Mouse (Mus musculus) midbrain, embryonic 13.5 days (tissue): Measurements from ENCODE around the gene Cux1. TPM values are rescaled to one million over a fixed set of nuclear protein-coding genes. Genes with fewer than 3 reads are reported as not detected.

ENCODE experiments used
- ATAC-seq: fragments of 200-750 bp; cut with Nextera tagmentation; 2 replicates; pipeline ENCODE4 v1.8.0; 2017; ENCODE audit warnings: mild to moderate bottlenecking, moderate TSS enrichment, moderate library complexity
- H3K27ac ChIP-seq: fragments of 300-500 bp; sonication (generic); 2 replicates; pipeline ENCODE4 v1.5.1; 2015; ENCODE audit warnings: inconsistent platforms, mild to moderate bottlenecking, moderate library complexity
- H3K27me3 ChIP-seq: fragments of 300-500 bp; sonication (generic); 2 replicates; pipeline ENCODE4 v1.6.1; 2015; ENCODE audit warnings: mild to moderate bottlenecking, inconsistent platforms
- H3K36me3 ChIP-seq: fragments of 300-500 bp; sonication (generic); 2 replicates; pipeline ENCODE4 v1.6.1; 2015; ENCODE audit warnings: mild to moderate bottlenecking, inconsistent platforms
- H3K4me1 ChIP-seq: fragments of 300-500 bp; sonication (generic); replicated peaks from 2 replicates; pipeline ENCODE4 v1.6.1; 2015; ENCODE audit warnings: inconsistent platforms
- H3K4me2 ChIP-seq: fragments of 300-500 bp; sonication (generic); replicated peaks from 2 replicates; pipeline ENCODE4 v1.6.1; 2015; ENCODE audit warnings: moderate library complexity, mild to moderate bottlenecking, inconsistent platforms
- H3K4me3 ChIP-seq: fragments of 300-500 bp; sonication (generic); replicated peaks from 2 replicates; pipeline ENCODE4 v1.5.1; 2015; ENCODE audit warnings: mild to moderate bottlenecking, inconsistent platforms
- H3K9ac ChIP-seq: fragments of 300-500 bp; sonication (generic); replicated peaks from 2 replicates; pipeline ENCODE4 v1.6.1; 2015; ENCODE audit warnings: mild to moderate bottlenecking, inconsistent platforms
- H3K9me3 ChIP-seq: fragments of 300-500 bp; sonication (generic); 2 replicates; pipeline ENCODE4 v1.6.1; 2016; ENCODE audit warnings: mild to moderate bottlenecking, inconsistent platforms
- WGBS: fragments of 180-500 bp; shearing (Covaris S2); methylation state at CpG from one replicate; pipeline ENCODE4 v1.1.7; 2015; 5-methylcytosine and 5-hydroxymethylcytosine counted together
- polyA plus RNA-seq: library from polyadenylated mRNA; unstranded; fragments of >200 nt; fragmentation: Nextera tagmentation; extraction: Ambion mirVana; gene quantifications from 2 replicates; pipeline ENCODE4 v1.2.1, GENCODE M21; 2015

Cux1 gene
- polyA plus RNA-seq, 1 experiment from 2014 or later = 126 TPM

GRCm38 (mm10) chr5:136565311-136565811 lies 1.9 kb downstream of the Cux1 start:
- H3K36me3 ChIP-seq = no peaks in the 10 kb centered on the region
- H3K27me3 ChIP-seq = peaks cover 24% of the 10 kb centered on the region
- peak overlapping the region; percentile 98 for H3K4me3 ChIP-seq
- H3K4me1 ChIP-seq = peaks cover 57% of the 10 kb centered on the region
- H3K9me3 ChIP-seq = no peaks in the 10 kb centered on the region
- no peak for ATAC-seq
- H3K27ac ChIP-seq = peak overlapping the region; percentile 97
- peak overlapping the region; percentile 94 for H3K9ac ChIP-seq
- H3K4me2 ChIP-seq = peak overlapping the region; percentile 87
- under 1% methylated on average over 32 of the region's 32 CpGs for WGBS

DNA sequence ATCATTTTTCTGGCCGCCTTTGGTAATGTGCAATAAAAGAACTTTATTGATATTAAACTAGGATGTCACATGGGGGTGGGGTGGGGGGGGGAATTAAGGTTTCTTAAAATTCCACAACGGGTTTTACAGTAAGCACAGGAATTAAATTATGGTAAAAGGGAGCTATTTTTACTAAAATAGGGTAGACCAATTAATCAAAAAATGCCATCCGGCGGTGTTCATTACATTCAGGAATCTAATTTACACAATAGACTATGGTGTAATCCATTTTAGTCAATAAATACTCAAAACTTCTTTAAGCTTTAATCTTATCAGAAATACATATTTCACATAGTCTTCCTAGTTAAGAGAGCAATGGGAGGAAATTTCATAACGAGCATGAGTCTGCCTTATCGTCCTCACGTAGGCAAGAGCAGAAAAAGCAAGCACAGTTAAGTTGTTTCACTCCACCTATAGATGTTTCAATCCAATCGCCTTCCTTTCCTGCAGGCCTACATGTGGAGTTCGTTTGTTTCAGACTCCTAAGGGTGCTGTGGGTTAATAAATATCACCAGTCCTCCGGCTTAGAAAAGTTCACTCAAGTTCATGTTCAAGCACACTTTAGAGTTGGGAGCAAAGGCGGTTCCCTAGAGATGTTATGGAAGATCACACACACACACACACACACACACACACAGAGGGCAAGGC lies 2.5 kb downstream of the Cux1 start:
- ATAC-seq = no peak
- Histone ChIP-seq H3K4me1 (peaks cover 57% of the 10 kb centered on the region), H3K4me2 (peak overlapping the region; percentile 87), H3K27ac (no peak overlapping the region), H3K9me3 (no peaks in the 10 kb centered on the region), H3K36me3 (no peaks in the 10 kb centered on the region), H3K4me3 (peak overlapping the region; percentile 98), H3K9ac (peak overlapping the region; percentile 94), H3K27me3 (peaks cover 18% of the 10 kb centered on the region)
- WGBS = 38% methylated on average over 11 of the region's 11 CpGs

DNA sequence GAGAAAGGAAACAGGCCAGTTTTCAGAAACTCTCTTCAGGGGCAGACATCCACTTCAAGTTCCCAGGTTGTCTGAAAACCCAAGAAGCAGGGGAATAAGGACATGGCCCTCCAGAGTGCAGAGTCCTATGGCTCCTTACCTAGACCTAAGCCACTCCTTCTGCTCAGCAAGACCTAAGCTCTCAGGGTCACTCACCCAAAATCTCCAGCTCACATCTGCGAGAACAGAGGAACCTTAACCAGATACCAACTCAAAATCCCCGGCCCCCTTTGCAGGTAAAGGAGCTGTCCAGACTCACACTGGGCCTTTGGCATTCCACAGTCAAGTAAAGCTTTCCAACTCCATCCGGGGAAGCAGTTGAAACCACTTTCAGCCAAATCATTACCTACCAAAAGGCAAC lies 3.3 kb downstream of the Cux1 start:
- Histone ChIP-seq H3K4me1 (peaks cover 56% of the 10 kb centered on the region), H3K27me3 (peaks cover 11% of the 10 kb centered on the region)
- WGBS = 40% methylated on average over 3 of the region's 3 CpGs

GRCm38 (mm10) chr5:136563104-136563503 lies 4.2 kb downstream of the Cux1 start:
- Histone ChIP-seq H3K4me2 (no peak overlapping the region), H3K4me3 (no peak overlapping the region), H3K27me3 (peaks cover 3% of the 10 kb centered on the region), H3K4me1 (peaks cover 47% of the 10 kb centered on the region), H3K27ac (no peak overlapping the region), H3K9me3 (no peaks in the 10 kb centered on the region), H3K9ac (no peak overlapping the region), H3K36me3 (no peaks in the 10 kb centered on the region)
- no peak for ATAC-seq
- WGBS = 60% methylated on average over 4 of the region's 4 CpGs

More for the DNA sequence above, 3.3 kb downstream of the Cux1 start:
- ATAC-seq = no peak
- Histone ChIP-seq H3K4me3 (peak overlapping the region; percentile 98), H3K36me3 (no peaks in the 10 kb centered on the region), H3K27ac (no peak overlapping the region), H3K9ac (no peak overlapping the region), H3K9me3 (no peaks in the 10 kb centered on the region), H3K4me2 (peak overlapping the region; percentile 87)

DNA sequence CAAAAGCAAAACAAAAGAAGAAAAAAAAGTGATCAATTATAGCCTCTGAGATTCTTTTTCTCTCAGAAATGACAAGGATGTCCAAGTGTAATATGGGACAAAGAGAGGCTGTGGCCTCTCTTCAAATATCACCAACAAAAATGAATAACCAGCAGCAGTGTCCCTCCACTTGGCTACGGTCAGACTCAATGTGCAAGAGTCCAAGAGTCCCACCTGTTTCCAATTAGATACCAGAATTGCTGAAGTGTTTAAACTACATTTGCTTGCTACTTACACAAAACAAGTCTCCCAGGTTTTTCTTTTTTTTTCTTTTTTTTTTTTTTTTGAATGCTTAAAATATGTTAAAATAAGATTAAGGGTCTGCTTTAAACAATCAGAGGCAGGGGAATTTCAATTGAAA lies 5.1 kb downstream of the Cux1 start:
- no peak for ATAC-seq
- no peak overlapping the region for H3K4me2 ChIP-seq
- no peaks in the 10 kb centered on the region for H3K36me3 ChIP-seq
- H3K27ac ChIP-seq = no peak overlapping the region
- no peaks in the 10 kb centered on the region for H3K27me3 ChIP-seq
- no peak overlapping the region for H3K9ac ChIP-seq
- H3K4me1 ChIP-seq = peaks cover 45% of the 10 kb centered on the region
- no peak overlapping the region for H3K4me3 ChIP-seq
- H3K9me3 ChIP-seq = no peaks in the 10 kb centered on the region
- 80% methylated on average over 1 of the region's 1 CpGs for WGBS

- Histone ChIP-seq H3K27me3 (no peaks in the 10 kb centered on the region), H3K27ac (no peak overlapping the region), H3K36me3 (no peaks in the 10 kb centered on the region), H3K4me3 (no peak overlapping the region), H3K4me1 (peaks cover 51% of the 10 kb centered on the region), H3K9me3 (no peaks in the 10 kb centered on the region), H3K4me2 (no peak overlapping the region), H3K9ac (no peak overlapping the region)
- 90% methylated on average over 1 of the region's 1 CpGs for WGBS
- no peak for ATAC-seq
These were observed 5.6 kb downstream of the Cux1 start for GRCm38 (mm10) chr5:136561641-136562040.

DNA sequence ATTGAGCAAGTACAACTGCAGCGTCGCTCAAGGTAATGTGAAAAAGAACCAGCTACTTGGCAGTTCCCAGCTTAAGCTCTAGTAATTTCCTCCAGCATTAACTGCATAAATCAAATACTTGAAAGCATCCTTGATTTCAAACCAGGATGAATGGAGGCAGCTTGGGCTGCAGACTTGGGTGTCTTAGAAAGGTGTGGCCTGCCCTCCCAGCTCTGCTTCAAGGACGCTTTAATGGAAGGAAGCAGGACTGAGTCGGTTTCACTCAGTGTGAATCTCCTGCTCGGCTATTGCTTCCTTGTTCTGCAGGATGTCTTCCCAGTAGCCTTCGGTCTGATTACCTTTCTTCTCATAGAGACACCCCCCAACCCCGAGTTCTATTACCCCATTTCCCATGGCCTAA lies 6.6 kb downstream of the Cux1 start:
- WGBS = 77% methylated on average over 7 of the region's 7 CpGs
- H3K9ac ChIP-seq = no peak overlapping the region
- H3K9me3 ChIP-seq = no peaks in the 10 kb centered on the region
- H3K4me3 ChIP-seq = no peak overlapping the region
- peaks cover 61% of the 10 kb centered on the region for H3K4me1 ChIP-seq
- no peak overlapping the region for H3K4me2 ChIP-seq
- ATAC-seq = no peak
- H3K36me3 ChIP-seq = no peaks in the 10 kb centered on the region
- no peaks in the 10 kb centered on the region for H3K27me3 ChIP-seq
- H3K27ac ChIP-seq = no peak overlapping the region

DNA sequence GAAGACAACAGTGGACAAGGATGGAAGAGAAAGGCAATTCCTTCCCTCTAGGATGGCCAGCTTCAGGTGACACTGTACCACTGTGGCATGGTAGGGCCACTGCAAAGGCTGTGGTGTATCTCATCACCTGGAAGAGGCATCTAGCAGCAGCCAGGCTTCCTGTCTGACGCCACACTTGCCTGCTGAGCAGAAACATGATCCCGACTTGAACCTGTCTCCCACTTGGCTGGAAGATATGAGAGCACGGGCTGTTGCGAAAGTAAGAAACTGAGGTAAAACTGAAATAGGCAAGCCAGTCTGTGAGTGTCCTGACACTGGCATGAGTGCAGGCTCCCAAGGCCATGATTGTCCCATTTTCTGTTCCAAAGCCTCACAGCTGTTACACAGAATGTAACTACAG lies 9.8 kb downstream of the Cux1 start:
- no peak for ATAC-seq
- WGBS = 86% methylated on average over 4 of the region's 4 CpGs
- H3K9me3 ChIP-seq = no peaks in the 10 kb centered on the region
- no peaks in the 10 kb centered on the region for H3K36me3 ChIP-seq
- no peak overlapping the region for H3K4me3 ChIP-seq
- no peaks in the 10 kb centered on the region for H3K27me3 ChIP-seq
- no peak overlapping the region for H3K9ac ChIP-seq
- no peak overlapping the region for H3K27ac ChIP-seq
- no peak overlapping the region for H3K4me2 ChIP-seq
- H3K4me1 ChIP-seq = peaks cover 46% of the 10 kb centered on the region

- Histone ChIP-seq H3K4me1 (peaks cover 55% of the 10 kb centered on the region), H3K9ac (no peak overlapping the region), H3K36me3 (no peaks in the 10 kb centered on the region), H3K27me3 (no peaks in the 10 kb centered on the region), H3K27ac (no peak overlapping the region), H3K9me3 (no peaks in the 10 kb centered on the region), H3K4me3 (no peak overlapping the region), H3K4me2 (no peak overlapping the region)
- 84% methylated on average over 14 of the region's 14 CpGs for WGBS
- ATAC-seq = no peak
These were observed 10.7 kb downstream of the Cux1 start for GRCm38 (mm10) chr5:136556328-136557262.

DNA sequence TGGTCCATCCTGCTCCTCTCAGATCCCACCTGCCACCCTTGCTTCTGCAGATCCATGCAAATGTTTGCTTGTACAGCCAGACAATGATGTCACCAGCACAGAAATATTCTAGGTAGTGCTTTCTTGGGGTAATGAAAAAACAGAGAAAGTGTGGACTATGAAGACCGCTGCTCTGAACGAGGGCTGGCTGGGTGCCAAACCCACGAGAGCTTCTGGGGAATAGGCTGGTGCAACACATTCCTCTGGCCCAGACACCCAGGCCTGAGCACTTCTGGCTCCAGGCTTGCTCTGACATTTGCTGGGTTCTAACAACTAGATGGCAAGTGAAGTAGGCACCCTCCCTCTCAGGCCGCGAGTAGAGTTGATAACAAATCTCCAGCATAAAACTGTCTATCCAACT lies 11.6 kb downstream of the Cux1 start:
- Histone ChIP-seq H3K4me3 (no peak overlapping the region), H3K9me3 (no peaks in the 10 kb centered on the region), H3K4me2 (no peak overlapping the region), H3K27me3 (no peaks in the 10 kb centered on the region), H3K4me1 (peaks cover 56% of the 10 kb centered on the region), H3K36me3 (no peaks in the 10 kb centered on the region), H3K9ac (no peak overlapping the region), H3K27ac (peak overlapping the region; percentile 14; the same call in 1 of the 2 replicates)
- no peak for ATAC-seq
- WGBS = 58% methylated on average over 5 of the region's 5 CpGs

DNA sequence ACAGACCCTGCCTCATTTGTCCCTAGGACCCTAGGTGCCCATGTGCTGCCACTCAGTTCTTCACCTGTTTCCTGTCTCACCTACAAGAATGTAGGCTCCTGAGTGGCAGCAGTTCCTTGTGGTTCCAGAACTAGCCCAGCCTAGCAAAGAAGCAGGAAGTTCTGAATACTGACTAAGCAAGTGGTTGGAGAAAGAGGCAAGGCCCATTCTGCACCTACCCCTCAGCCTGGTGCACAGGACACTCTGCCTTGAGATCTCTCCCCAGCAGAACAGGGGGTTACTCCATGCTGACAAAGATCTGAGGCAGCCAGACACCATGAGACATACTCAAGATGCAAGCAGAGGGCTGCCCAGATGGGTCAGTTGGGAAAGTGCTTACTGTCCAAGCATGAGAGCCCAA lies 14.5 kb downstream of the Cux1 start:
- H3K9ac ChIP-seq = no peak overlapping the region
- H3K4me1 ChIP-seq = peaks cover 68% of the 10 kb centered on the region
- ATAC-seq = no peak
- no peaks in the 10 kb centered on the region for H3K36me3 ChIP-seq
- no peak overlapping the region for H3K27ac ChIP-seq
- no peak overlapping the region for H3K4me2 ChIP-seq
- H3K9me3 ChIP-seq = no peaks in the 10 kb centered on the region
- H3K27me3 ChIP-seq = no peaks in the 10 kb centered on the region
- H3K4me3 ChIP-seq = no peak overlapping the region

DNA sequence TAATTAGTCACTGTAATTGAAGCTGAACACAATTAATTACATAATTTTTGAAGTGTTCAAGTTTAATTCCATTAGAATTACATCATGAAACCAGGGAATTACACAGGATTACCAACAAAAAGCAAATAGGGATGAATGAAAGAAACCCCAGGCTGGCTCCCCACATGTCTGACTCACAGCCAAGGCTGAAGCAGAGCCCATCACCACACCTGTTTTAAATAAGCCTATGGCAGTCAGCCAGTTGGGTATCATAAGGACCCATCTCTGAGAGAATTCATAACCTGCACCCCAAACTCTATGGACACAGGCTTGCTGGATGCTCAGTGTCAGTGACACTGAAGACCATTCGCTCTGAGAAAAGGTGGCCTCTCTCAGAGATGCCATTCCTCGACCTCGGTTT lies 15.2 kb downstream of the Cux1 start:
- Histone ChIP-seq H3K27me3 (no peaks in the 10 kb centered on the region), H3K4me3 (no peak overlapping the region), H3K36me3 (no peaks in the 10 kb centered on the region), H3K4me2 (no peak overlapping the region), H3K27ac (no peak overlapping the region), H3K9ac (no peak overlapping the region), H3K9me3 (no peaks in the 10 kb centered on the region), H3K4me1 (peaks cover 63% of the 10 kb centered on the region)
- no peak for ATAC-seq
- 91% methylated on average over 3 of the region's 3 CpGs for WGBS
